Mouse (Mus musculus): ENCODE results near the gene Gigyf1.
A peak's percentile ranks its signal among the peaks of the same experiment; 100 is the strongest.

Gene Gigyf1

GRCm38 (mm10) chr5:137514811-137515210 is 3.5 kb upstream of the Gigyf1 start:
- DNase-seq = no peak

- no peak for DNase-seq
These were observed 1.6 kb downstream of the Gigyf1 start for GRCm38 (mm10) chr5:137519691-137520550.

- DNase-seq = no peak
These were observed 3.5 kb downstream of the Gigyf1 start for GRCm38 (mm10) chr5:137521861-137522260.

GRCm38 (mm10) chr5:137522711-137523110 is 4.4 kb downstream of the Gigyf1 start:
- DNase-seq = no peak

GRCm38 (mm10) chr5:137523396-137524250 is 5.3 kb downstream of the Gigyf1 start:
- no peak for DNase-seq

GRCm38 (mm10) chr5:137524251-137524515 is 5.8 kb downstream of the Gigyf1 start:
- no peak for DNase-seq

GRCm38 (mm10) chr5:137524671-137525070 is 6.3 kb downstream of the Gigyf1 start:
- no peak for DNase-seq

GRCm38 (mm10) chr5:137525511-137525910 is 7.2 kb downstream of the Gigyf1 start:
- DNase-seq = no peak

GRCm38 (mm10) chr5:137526192-137526936 is 8.0 kb downstream of the Gigyf1 start:
- peak; percentile 56 for DNase-seq

- no peak for DNase-seq
These were observed 9.1 kb downstream of the Gigyf1 start for GRCm38 (mm10) chr5:137527413-137527812.

- no peak for DNase-seq
These were observed 10.1 kb downstream of the Gigyf1 start for GRCm38 (mm10) chr5:137528247-137528968.

GRCm38 (mm10) chr5:137529221-137529995 is 11.1 kb downstream of the Gigyf1 start:
- DNase-seq = no peak

GRCm38 (mm10) chr5:137530075-137530474 is 11.7 kb downstream of the Gigyf1 start:
- DNase-seq = no peak

- DNase-seq = peak; percentile 67
These were observed 12.5 kb downstream of the Gigyf1 start for GRCm38 (mm10) chr5:137530588-137531413.

- no peak for DNase-seq
These were observed 13.2 kb downstream of the Gigyf1 start for GRCm38 (mm10) chr5:137531414-137532130.

GRCm38 (mm10) chr5:137532131-137532807 is 13.9 kb downstream of the Gigyf1 start:
- DNase-seq = no peak

GRCm38 (mm10) chr5:137532808-137533116 is 14.4 kb downstream of the Gigyf1 start:
- no peak for DNase-seq

GRCm38 (mm10) chr5:137533117-137533827 is 14.9 kb downstream of the Gigyf1 start, which contains the start of the genes Epo and Gnb2:
Gene Epo, minus strand, starts transcription at chr5:137533242.
Gene Gnb2, minus strand, starts transcription at chr5:137533510.
- DNase-seq = peak; percentile 99

- no peak for DNase-seq
These were observed 16.4 kb downstream of the Gigyf1 start for GRCm38 (mm10) chr5:137534762-137535161.

All from kidney, adult 9 months (tissue).